Mouse (Mus musculus): ENCODE data around the gene Cacna2d1. TPM values are rescaled to one million over a fixed set of nuclear protein-coding genes. Genes with fewer than 3 reads are reported as not detected.

The Cacna2d1 gene
- polyA plus RNA-seq, 1 experiment from 2014 or later = 17.0 TPM

DNA sequence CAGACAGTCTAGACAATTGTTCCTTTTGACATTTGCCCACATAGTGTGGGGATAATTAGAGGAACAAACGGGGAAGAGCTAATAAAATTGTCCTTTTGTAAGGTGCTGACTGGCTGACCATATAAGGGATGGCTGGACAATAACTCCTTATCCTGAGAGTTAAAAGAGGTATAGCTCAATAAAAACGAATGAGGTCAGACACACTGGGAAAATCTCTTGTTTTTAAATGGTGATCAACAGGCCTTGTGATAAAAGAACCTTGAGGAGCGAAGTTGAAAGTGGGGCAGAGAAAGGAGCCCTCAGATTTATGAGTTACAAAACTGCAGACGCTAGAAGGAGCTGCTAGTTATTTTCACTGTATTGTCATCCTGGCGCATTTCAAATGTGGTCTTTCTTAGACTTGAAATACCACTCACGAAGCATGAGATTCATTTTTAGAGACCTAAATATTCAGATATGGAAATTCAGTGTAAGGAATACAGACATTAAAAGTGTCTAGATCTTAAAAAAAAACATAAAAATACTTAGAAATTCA, 6.8 kb downstream of the Cacna2d1 start:
- H3K9ac ChIP-seq = no peak overlapping the region
- H3K27me3 ChIP-seq = no peaks in the 10 kb centered on the region
- H3K4me2 ChIP-seq = no peak overlapping the region
- H3K27ac ChIP-seq = no peak overlapping the region
- ATAC-seq (replicated peaks; ENCODE audit: insufficient number of reproducible peaks, insufficient read depth, low FRiP score, low read depth) = no peak
- WGBS = 47% methylated on average over 6 of the region's 6 CpGs
- H3K4me3 ChIP-seq = no peak overlapping the region
- no peaks in the 10 kb centered on the region for H3K9me3 ChIP-seq (replicated peaks)
- H3K36me3 ChIP-seq = no peaks in the 10 kb centered on the region; the same call in 1 of the 2 replicates
- peaks cover 5% of the 10 kb centered on the region for H3K4me1 ChIP-seq (replicated peaks)

DNA sequence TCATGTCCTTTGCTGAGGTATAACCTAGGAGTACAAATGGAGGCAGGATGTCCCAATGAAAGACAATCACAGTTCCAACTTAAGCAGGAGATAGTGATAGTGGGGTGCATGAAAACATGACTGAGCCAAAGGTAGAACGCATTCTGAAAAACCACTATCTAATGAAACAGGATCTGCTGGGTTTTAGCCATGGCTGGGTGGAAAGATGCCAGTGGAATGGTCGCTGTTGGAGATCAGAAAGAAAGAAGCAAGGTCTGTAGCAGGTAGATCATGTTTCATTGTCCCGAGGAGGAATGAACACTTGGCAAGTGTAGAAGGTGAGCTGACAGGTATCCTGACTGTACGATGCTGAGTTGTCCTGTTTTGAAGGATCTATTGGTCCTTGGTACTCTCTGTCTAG, 7.6 kb downstream of the Cacna2d1 start:
- WGBS = 65% methylated on average over 4 of the region's 4 CpGs
- H3K4me3 ChIP-seq = no peak overlapping the region
- no peak for ATAC-seq (replicated peaks; ENCODE audit: insufficient number of reproducible peaks, insufficient read depth, low FRiP score, low read depth)

GRCm38 (mm10) chr5:15948290-15949037, 14.0 kb downstream of the Cacna2d1 start:
- no peaks in the 10 kb centered on the region for H3K4me1 ChIP-seq (replicated peaks)
- H3K4me2 ChIP-seq = no peak overlapping the region
- no peak overlapping the region for H3K9ac ChIP-seq
- no peak overlapping the region for H3K4me3 ChIP-seq
- WGBS = 95% methylated on average over 6 of the region's 6 CpGs
- ATAC-seq (replicated peaks; ENCODE audit: insufficient number of reproducible peaks, insufficient read depth, low FRiP score, low read depth) = no peak
- H3K27ac ChIP-seq = no peak overlapping the region
- H3K9me3 ChIP-seq (replicated peaks) = no peaks in the 10 kb centered on the region
- H3K27me3 ChIP-seq = no peaks in the 10 kb centered on the region
- H3K36me3 ChIP-seq = no peaks in the 10 kb centered on the region; the same call in 1 of the 2 replicates

More for the DNA sequence above, 7.6 kb downstream of the Cacna2d1 start:
- Histone ChIP-seq H3K4me2 (no peak overlapping the region), H3K27ac (no peak overlapping the region), H3K27me3 (no peaks in the 10 kb centered on the region), H3K36me3 (no peaks in the 10 kb centered on the region; the same call in 1 of the 2 replicates), H3K9me3 (replicated peaks) (no peaks in the 10 kb centered on the region), H3K9ac (no peak overlapping the region), H3K4me1 (replicated peaks) (peaks cover 5% of the 10 kb centered on the region)

DNA sequence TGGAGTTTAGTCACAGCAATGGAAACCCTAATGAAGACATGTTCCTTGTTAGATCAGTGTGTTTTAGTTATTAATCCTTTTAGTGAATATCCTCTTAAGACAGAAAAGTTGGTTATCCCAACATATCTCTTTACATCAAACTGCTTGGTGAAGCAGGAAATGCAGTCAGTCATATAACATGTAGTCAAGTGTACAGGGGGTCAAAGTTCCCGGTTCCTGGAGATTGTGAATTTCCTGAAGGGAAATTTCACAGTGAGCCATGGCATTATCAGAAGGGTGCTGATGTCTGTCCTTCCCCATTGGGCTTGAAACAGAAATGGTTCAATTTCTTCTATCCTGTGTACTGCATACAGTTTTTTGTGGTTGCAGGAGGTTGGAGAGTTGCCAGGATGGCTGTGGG, 25.3 kb downstream of the Cacna2d1 start:
- 72% methylated on average over 1 of the region's 1 CpGs for WGBS
- H3K9ac ChIP-seq = no peak overlapping the region
- no peaks in the 10 kb centered on the region for H3K9me3 ChIP-seq (replicated peaks)
- H3K27me3 ChIP-seq = no peaks in the 10 kb centered on the region
- no peak overlapping the region for H3K4me2 ChIP-seq
- no peak for ATAC-seq (replicated peaks; ENCODE audit: insufficient number of reproducible peaks, insufficient read depth, low FRiP score, low read depth)
- H3K4me3 ChIP-seq = no peak overlapping the region
- peaks cover 6% of the 10 kb centered on the region for H3K4me1 ChIP-seq (replicated peaks)
- peak overlapping the region; percentile 49 for H3K27ac ChIP-seq
- no peaks in the 10 kb centered on the region for H3K36me3 ChIP-seq

DNA sequence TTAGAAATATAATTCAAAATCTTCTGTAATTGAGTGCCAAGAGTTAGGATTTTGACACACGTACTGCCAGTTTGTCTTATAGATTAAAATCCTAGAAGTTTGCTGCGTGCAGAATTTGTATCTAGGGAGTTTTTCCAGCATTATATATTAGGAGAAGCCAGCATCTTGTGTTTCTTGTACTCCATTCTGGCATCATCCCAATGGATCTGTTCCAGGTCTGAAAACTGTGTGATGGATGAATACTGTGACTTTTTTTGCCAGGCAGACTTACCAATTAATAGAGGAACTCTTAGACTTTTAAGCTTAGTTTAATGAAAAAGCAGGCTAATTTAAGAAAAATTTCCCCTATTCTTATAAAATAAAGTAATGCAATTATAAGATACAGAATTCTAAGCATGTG, 27.4 kb downstream of the Cacna2d1 start:
- H3K4me1 ChIP-seq (replicated peaks) = peaks cover 16% of the 10 kb centered on the region
- no peak overlapping the region for H3K4me3 ChIP-seq
- H3K9ac ChIP-seq = no peak overlapping the region
- H3K4me2 ChIP-seq = no peak overlapping the region
- H3K27me3 ChIP-seq = no peaks in the 10 kb centered on the region
- H3K27ac ChIP-seq = no peak overlapping the region
- WGBS = 64% methylated on average over 2 of the region's 2 CpGs
- no peaks in the 10 kb centered on the region for H3K36me3 ChIP-seq
- no peaks in the 10 kb centered on the region for H3K9me3 ChIP-seq (replicated peaks)
- ATAC-seq (replicated peaks; ENCODE audit: insufficient number of reproducible peaks, insufficient read depth, low FRiP score, low read depth) = no peak

- Histone ChIP-seq H3K27me3 (no peaks in the 10 kb centered on the region), H3K4me2 (peak overlapping the region; percentile 30; the same call in 1 of the 2 replicates), H3K9ac (no peak overlapping the region; the same call in 1 of the 2 replicates), H3K4me1 (replicated peaks) (peaks cover 27% of the 10 kb centered on the region), H3K9me3 (replicated peaks) (no peaks in the 10 kb centered on the region), H3K36me3 (no peaks in the 10 kb centered on the region), H3K27ac (peak overlapping the region; percentile 93), H3K4me3 (no peak overlapping the region)
- peak; percentile 84 for ATAC-seq (replicated peaks; ENCODE audit: insufficient number of reproducible peaks, insufficient read depth, low FRiP score, low read depth)
Measured at GRCm38 (mm10) chr5:15966888-15967287, 32.4 kb downstream of the Cacna2d1 start.

- ATAC-seq (replicated peaks; ENCODE audit: insufficient number of reproducible peaks, insufficient read depth, low FRiP score, low read depth) = no peak
- peak overlapping the region; percentile 61 for H3K27ac ChIP-seq
- no peak overlapping the region for H3K4me3 ChIP-seq
- no peaks in the 10 kb centered on the region for H3K36me3 ChIP-seq
- no peaks in the 10 kb centered on the region for H3K9me3 ChIP-seq (replicated peaks)
- H3K4me2 ChIP-seq = no peak overlapping the region
- H3K4me1 ChIP-seq (replicated peaks) = peaks cover 26% of the 10 kb centered on the region
- no peaks in the 10 kb centered on the region for H3K27me3 ChIP-seq
- WGBS = 60% methylated on average over 4 of the region's 4 CpGs
- no peak overlapping the region for H3K9ac ChIP-seq
Measured at GRCm38 (mm10) chr5:15971821-15972220, 37.3 kb downstream of the Cacna2d1 start.

DNA sequence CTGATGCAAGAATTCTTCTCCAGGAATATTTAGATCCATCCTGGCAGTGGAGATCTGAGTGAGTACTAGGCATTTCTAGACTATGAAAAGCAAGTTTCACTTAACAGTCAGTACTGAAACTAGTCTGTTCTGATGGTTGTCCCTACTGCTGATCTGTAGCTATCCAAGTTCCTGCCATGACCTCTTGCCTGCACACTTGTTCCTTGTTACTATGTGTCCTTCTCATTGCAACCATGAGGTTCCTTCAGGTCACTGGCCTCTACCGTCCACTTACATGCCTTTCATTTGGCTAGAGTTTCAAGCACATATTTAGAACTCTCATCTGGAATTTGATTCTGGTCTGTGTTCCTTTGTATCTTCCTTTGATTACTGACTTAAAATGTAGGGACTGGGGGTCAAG, 37.9 kb downstream of the Cacna2d1 start:
- Histone ChIP-seq H3K9ac (no peak overlapping the region), H3K27ac (0 out of 2 replicates have a peak overlapping the region, but pooled peaks have one; percentile 61), H3K9me3 (replicated peaks) (no peaks in the 10 kb centered on the region), H3K27me3 (no peaks in the 10 kb centered on the region), H3K4me2 (no peak overlapping the region), H3K4me3 (no peak overlapping the region), H3K36me3 (no peaks in the 10 kb centered on the region), H3K4me1 (replicated peaks) (peaks cover 23% of the 10 kb centered on the region)
- 44% methylated on average over 1 of the region's 1 CpGs for WGBS
- no peak for ATAC-seq (replicated peaks; ENCODE audit: insufficient number of reproducible peaks, insufficient read depth, low FRiP score, low read depth)

DNA sequence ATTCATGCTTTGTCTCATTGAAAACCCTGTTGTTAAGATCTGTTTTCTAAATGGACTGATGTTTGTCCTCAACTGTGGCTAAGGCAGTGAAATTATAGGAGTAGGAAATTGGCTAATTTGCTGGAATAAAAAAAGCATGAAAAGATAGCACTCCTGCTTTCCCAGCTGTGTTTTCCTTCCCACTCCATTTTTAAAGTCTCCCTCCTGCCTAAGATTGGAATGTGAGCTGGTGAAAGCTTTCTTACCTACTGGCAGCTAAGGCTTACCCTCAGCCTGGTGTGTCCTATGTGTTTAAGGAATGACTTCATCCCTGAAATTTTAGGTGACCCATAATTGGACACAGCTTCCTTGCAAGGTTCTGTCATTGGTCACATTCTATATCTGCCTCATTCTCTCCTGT, 40.2 kb downstream of the Cacna2d1 start:
- Histone ChIP-seq H3K4me1 (replicated peaks) (peaks cover 13% of the 10 kb centered on the region), H3K27me3 (no peaks in the 10 kb centered on the region), H3K4me2 (no peak overlapping the region), H3K36me3 (no peaks in the 10 kb centered on the region), H3K9me3 (replicated peaks) (no peaks in the 10 kb centered on the region), H3K9ac (no peak overlapping the region), H3K4me3 (no peak overlapping the region), H3K27ac (no peak overlapping the region)
- ATAC-seq (replicated peaks; ENCODE audit: insufficient number of reproducible peaks, insufficient read depth, low FRiP score, low read depth) = no peak

DNA sequence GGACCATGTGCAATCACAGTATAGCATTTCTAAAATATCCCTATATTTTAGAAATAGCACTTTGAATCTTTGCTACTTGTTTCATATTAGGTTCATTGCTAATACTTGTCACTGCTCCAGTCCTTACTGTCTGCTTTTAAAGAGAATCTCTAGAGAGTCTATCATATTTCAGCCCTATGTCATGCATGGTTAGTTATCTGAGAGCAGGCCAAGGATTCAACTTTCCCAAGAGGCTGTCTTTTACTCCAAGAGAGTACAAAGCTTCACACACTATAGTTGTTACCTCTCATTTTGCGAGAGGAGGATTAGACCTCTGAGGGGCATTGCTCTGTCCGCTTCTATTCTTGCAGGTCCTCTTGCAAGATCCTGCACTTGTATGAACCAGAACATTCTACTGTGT, 44.7 kb downstream of the Cacna2d1 start:
- Histone ChIP-seq H3K27ac (no peak overlapping the region), H3K4me3 (no peak overlapping the region), H3K27me3 (no peaks in the 10 kb centered on the region), H3K36me3 (no peaks in the 10 kb centered on the region), H3K9ac (no peak overlapping the region), H3K9me3 (replicated peaks) (no peaks in the 10 kb centered on the region), H3K4me1 (replicated peaks) (peaks cover 6% of the 10 kb centered on the region), H3K4me2 (no peak overlapping the region)
- no peak for ATAC-seq (replicated peaks; ENCODE audit: insufficient number of reproducible peaks, insufficient read depth, low FRiP score, low read depth)
- 80% methylated on average over 2 of the region's 2 CpGs for WGBS

DNA sequence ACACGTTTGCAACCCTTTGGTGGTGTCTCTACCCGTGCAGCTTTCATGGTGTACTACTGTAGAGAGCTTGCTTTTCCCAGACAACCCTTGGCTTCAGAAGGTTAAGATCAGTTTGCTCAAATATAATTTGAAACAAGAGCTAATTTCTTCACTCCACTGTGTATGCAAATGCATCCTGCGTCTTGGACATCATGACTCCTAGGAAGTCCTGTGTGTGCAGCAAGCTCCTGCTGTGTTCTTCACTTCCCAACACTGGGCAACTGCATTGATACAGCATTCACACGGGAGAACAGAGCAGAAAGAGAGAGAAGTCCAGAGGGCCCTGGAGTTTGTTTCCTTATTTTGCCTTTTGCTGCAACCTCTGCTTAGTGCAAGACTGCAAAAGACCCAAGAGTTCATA, 48.1 kb downstream of the Cacna2d1 start:
- WGBS = 63% methylated on average over 4 of the region's 4 CpGs
- no peak overlapping the region for H3K4me2 ChIP-seq

DNA sequence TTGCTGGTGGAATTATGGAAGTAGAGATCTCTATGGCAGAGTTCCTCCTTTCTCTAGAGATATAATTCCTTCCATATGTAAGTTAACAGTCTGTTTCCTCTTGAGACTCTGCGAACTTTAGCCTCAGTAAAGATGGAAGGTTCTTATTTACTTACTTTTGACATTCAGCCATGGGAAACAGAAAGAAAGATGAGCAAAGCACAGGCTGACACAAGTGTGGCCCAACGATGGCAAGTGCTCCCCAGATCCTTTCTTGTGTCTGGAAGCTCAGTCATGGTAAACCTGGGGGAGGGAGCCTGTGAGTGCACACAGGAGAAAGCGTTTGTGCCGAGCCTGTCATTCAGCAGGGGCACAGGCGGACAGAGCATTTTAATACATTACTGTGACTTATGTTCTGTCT, 48.9 kb downstream of the Cacna2d1 start:
- ATAC-seq (replicated peaks; ENCODE audit: insufficient number of reproducible peaks, insufficient read depth, low FRiP score, low read depth) = no peak
- H3K9me3 ChIP-seq (replicated peaks) = no peaks in the 10 kb centered on the region
- no peak overlapping the region for H3K4me3 ChIP-seq
- H3K9ac ChIP-seq = no peak overlapping the region
- no peak overlapping the region for H3K27ac ChIP-seq
- H3K4me2 ChIP-seq = no peak overlapping the region
- no peaks in the 10 kb centered on the region for H3K27me3 ChIP-seq
- 42% methylated on average over 5 of the region's 5 CpGs for WGBS
- H3K36me3 ChIP-seq = no peaks in the 10 kb centered on the region
- peaks cover 7% of the 10 kb centered on the region; the same call in 1 of the 2 replicates for H3K4me1 ChIP-seq (replicated peaks)

More for the DNA sequence above, 48.1 kb downstream of the Cacna2d1 start:
- Histone ChIP-seq H3K4me3 (no peak overlapping the region), H3K9ac (no peak overlapping the region), H3K27ac (no peak overlapping the region), H3K9me3 (replicated peaks) (no peaks in the 10 kb centered on the region), H3K36me3 (no peaks in the 10 kb centered on the region), H3K27me3 (no peaks in the 10 kb centered on the region), H3K4me1 (replicated peaks) (peaks cover 7% of the 10 kb centered on the region; the same call in 1 of the 2 replicates)
- no peak for ATAC-seq (replicated peaks; ENCODE audit: insufficient number of reproducible peaks, insufficient read depth, low FRiP score, low read depth)
